Mouse (Mus musculus): ENCODE results near the gene Tcap.

Gene Tcap

DNA sequence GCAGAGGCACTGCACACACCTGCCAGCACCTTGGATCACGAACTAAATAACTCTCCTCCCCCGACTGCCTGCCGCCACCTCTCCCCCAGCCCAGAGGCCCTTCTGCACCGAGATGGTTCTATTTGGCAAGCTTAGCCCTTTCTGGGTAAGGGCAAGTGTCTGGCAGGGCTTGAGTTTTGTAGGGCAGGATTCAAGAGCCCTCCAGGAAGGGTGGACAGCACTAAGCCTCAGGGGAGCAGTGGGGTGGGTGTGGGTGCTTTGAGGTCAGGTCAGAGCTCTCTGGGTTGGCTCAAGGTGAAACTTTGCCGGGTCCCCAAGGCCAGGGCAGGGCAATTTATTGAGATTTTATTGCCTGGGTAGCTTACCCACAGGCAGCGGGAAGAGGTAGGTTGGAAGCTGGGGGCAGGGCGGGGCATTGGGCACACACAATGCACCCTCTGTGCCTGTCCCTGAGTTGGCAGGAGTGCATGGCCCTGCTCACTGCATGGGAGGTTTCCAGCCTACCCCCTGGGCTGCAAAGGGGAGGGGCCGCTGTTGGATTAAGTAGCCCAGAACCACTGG, 29.9 kb upstream of the Tcap start:
- in situ Hi-C loops (cut with MboI; ENCODE audit: unreplicated experiment in 2 of 2), result no loop called here

DNA sequence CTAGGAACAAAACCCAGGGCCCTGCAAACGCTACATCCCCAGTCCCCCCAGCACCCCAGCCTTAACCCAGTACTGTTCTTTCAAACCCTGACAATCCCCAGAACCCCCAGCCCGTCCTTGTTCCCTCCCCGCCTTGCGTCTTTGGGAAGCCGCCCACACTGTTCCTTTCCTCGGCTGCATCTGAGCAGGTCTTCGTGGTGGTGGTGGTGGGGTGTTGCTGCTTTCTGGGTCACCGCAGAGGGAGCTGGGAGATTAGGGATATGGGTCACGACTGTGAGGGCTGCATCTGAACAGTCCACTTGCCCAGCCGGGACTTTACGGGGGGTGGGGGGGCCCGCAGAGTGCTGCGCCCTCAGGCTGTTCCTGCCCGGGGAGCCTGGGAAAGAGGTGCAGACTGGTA, 29.2 kb upstream of the Tcap start:
- in situ Hi-C loops (cut with MboI; ENCODE audit: unreplicated experiment in 2 of 2), result no loop called here

DNA sequence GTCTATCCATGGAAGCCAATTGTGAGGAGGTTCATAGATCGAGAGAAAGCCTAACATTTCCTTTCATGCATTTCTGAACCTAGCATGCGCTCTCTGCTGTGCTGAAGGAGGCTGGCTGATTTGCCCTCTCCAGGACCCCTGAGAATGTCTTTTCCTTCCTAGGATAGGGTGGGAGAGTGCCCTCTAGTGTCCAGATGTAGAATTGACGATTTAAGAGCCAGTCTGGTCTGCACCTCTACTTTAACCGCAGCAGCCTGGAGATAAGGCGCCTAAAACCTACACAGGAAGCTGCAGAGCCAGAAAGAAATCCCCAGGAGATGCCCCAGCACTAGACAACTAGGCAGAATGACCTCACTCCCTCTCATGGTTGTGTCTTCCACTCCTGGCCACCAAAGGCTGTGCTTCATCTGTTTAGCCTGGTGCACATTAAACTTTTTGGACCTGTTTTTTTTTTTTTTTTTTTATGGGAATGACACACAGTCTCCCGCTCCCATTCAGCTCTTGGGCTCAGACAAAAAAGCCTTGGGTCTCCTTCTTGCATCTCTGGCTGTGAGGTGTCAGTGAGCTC, 27.8 kb upstream of the Tcap start:
- in situ Hi-C loops (cut with MboI; ENCODE audit: unreplicated experiment in 2 of 2), result no loop called here

DNA sequence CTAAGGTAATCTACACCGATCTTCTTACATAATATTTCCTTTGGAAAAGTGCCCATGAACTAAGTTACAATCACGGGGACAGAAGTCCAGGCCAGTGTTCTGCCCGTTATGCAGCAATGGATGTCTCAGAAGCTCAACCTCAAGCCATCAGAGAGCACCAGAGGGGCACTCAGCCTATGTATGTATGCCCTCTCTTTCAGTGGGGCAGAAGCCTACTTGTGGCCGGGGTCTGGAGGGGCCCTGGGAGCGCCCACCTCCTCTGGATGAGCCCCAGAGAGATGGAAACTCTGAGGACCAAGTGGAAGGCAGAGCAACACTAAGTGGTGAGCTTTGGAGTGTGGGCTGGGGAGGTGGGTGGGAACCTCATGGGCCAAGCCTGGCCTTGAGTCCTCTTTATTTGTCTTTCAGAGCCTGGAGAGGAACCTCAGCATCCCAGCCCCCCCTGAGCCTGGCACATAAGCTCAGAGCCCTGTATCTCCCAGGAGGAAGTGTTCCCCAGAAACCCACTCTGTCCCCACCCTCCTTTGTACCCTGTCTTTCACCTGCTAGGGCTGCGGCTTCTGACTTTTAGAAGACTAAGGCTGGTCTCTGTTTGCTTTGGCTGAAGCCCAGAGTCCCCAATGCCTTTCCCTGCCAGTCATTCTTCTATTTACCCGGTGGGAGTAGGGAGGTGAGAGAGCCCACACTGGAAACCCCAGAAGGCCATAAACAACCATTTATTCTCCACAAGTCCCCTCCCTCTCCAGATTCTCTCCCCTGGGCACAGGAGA, 26.8 kb upstream of the Tcap start:
- in situ Hi-C loops (cut with MboI; ENCODE audit: unreplicated experiment in 2 of 2), result no loop called here

DNA sequence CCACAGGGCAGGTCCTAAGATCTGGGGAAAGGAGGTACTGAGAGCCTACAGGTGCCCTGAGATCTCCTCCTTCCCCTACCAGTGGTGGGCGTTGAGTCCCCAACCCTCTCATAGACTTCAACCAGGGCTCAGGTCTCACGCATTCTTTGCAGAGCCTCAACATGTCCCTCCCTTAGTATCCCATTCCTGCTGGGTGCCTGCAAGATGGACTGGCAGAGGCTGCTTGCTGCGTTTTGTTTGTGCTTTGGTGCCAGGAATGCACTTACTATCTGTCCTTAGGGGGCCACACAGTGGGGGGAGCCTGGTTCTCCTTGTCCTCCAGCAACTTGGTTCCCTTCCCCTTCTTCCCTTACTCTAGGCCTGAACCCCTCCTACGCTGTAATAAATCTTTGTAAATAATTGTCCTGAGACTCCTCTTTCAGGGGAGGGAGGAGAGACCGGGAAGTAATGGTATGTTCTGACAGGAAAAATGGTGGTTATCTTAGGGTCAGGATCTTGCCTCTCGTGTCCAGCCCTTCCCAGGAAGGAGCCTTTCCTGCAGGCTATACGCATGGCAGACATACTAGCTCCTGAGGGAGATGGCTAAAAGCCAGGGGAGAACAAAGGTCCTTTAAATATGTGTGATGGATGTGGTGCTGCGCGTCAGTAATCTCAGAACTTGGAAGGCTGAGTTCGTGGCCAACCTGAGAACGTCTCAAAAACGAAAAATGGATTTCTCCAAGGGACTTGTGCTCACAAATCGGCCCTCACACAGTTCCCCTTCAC, 26.0 kb upstream of the Tcap start:
- in situ Hi-C loops (cut with MboI; ENCODE audit: unreplicated experiment in 2 of 2), result no loop called here

DNA sequence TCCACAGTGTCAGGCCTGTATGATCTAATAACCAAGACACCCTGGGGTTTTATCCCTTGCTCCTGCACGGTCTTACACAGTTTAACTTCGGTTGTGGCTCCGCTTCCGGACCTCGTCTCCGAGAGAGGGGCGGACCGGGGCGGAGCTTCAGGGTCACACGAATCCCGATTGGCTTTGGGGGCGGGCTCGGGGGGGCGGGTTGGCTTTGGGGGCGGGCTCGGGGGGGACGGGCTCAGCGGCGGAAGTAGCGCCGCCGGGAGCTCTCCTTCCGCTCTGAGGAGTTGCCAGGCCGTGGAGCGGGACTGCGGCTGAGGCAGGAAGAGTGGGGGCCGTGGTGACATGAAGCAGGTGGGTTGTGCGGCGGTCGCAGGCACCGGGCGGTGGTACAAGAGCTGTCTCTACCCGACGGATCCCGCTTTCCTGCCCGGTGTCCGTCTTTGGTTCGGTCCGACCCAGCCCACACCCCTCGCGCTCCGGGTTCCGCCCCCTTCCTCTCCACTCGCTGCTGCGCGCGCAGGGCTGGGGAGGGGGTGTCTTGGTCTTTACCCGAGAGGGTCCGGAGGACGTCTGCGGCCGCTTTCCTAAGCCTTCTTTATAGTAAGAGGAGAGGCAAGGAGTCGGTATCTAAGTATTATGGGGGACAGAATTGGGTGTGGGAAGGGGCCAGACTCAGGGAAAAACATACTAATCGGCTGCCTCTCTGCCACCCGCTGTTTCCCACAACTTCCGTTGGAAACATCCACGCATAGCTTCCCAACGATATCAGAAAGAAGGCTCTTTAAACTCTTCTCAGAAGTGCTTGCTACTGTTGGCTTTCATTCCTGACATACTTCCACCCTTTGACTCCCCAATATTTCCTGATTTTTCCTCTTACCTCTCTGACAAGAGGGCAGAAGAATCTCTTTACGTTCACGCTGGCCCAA, 25.2 kb upstream of the Tcap start, which contains the start of gene Stard3:
Stard3 (plus strand) TSS at position 208 of the 923 bp plus-strand sequence.
- in situ Hi-C loops (cut with MboI; ENCODE audit: unreplicated experiment in 2 of 2), result no loop called here

DNA sequence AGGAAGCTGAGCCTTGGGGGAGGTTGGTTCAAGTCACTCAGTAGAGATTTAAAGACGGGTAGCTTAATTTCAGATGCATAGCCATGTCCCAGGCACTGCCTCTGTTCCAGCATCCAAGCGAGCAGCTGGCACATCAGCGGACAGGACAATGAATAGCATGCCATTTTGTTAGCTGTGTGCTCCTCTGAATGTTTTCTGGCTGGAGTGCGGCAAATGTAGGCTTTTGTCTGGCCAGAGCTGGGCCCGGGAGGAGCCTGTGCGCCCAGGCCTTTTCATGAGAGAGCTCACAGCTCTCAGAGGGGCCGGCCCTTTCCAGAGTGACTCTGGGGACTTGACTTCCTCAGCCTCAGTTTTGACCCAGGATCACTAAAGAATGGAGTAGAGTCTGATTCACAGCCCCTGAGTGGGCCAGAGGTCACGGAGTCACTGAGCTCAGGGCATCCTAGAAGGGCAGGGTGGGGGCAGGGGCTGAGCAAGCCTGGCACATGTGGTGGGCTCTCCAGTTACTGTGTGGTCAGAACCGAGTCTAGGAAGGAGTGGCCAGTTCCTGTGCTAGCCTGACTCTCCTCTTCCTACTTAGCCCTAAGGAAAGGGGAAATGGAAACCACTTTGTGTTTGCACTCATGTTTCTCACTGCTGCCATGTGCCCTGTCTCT, 22.6 kb upstream of the Tcap start:
- in situ Hi-C loops (cut with MboI; ENCODE audit: unreplicated experiment in 2 of 2), result no loop called here

DNA sequence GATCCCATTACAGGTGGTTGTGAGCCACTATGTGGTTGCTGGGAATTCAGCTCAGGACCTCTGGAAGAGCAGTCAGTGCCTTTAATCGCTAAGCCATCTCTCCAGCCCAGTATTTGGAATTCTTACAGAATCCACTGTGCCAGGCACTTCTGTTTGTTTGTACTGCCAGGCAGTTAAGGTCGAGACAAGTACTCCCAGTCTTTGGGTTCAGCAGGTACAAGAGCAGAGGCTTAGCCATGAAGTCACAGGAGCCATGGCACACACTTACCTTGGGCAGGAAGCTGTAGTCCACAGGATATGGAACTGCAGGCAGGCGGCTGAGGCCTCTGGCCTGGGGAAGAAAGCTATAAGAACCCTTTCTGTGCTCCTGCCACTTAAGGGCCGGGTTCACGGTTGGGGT, 19.8 kb upstream of the Tcap start:
- in situ Hi-C loops (cut with MboI; ENCODE audit: unreplicated experiment in 2 of 2), result no loop called here

DNA sequence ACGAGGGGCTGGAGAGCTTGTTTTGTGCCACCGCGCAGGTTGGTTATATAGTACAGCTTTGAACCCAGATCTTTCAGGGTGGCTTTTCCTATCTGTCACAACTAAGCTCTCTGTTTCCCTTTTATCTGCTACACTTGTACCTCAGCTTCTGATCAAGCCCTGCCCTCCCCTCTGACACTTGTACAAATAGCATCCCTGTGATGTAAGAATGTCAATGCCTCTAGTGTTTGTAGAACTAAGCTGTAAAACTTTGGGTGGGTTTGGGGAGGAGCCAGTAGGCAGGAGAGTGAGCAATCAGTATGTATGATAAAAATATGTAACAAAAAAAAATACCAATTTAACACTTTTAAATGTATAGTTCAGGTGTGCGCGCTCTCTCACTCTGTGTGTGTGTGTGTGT, 19.2 kb upstream of the Tcap start:
- in situ Hi-C loops (cut with MboI; ENCODE audit: unreplicated experiment in 2 of 2), result no loop called here

DNA sequence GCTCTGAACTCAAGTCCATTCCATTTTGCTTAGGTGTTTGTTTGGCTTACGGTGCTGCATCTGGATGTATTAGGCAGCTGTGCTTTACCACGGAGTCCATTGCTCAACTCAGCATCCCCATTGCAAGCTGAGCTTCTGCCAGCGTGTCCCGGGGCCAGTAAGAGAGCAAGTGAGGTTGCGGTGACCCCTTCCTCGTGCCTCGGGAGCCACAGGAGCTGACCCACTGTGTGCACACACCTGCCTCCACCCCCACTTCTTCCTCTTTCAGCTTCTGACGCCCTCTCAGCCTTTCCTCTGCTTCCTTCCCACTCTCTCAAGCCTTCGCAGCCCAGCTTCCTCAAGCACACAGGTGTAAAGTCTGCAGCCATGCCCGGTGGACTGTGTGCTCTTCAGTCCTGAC, 17.3 kb upstream of the Tcap start:
- in situ Hi-C loops (cut with MboI; ENCODE audit: unreplicated experiment in 2 of 2), result no loop called here

DNA sequence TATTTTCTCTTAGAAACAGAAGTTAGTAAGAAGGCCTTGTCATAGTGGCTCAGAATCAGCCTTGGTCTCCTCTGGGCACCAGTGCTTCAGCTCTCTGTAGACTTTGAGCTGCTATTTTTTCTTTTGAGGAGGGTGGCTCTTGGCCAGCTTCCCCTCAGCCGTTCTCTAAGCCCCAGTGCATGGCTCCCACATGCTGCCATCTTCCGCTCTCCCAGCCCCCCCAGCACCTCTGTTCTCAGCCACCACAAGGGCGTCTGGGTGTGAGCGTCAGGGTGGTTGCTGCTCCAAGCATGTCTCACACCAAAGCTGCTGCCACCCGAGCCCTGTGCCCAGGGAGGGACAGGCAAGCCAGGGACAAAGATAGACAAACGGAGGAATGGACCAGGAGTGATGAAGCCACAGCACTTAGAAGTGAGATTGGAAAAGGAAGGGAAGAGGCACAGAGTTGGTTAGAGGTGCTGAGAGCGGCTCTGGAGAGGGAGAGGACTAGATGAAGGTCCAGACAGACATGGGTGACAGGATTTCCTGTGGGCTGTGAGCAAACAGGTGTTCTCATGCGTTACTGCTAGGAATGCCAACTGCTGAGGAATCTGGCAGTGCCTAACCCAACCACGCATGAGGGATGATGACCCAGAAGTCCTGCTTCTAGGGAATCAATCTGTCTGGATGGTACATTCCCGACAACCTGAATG, 16.3 kb upstream of the Tcap start:
- in situ Hi-C loops (cut with MboI; ENCODE audit: unreplicated experiment in 2 of 2), result no loop called here

DNA sequence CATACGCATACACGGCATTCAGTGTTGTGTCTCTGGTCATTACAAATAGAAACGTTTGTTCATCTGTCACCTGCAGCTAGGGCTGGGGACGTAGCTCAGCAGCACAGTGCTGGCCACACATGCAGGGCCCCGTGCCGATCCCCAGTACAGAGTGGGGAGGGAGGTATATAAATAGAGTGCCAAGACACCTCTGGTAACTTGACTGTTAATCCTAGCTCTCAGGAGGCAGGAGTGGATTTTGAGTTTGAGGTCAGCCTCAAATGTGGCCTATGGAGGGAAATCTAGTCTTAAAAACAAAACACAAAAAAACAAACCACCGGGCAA, 15.8 kb upstream of the Tcap start:
- in situ Hi-C loops (cut with MboI; ENCODE audit: unreplicated experiment in 2 of 2), result no loop called here

DNA sequence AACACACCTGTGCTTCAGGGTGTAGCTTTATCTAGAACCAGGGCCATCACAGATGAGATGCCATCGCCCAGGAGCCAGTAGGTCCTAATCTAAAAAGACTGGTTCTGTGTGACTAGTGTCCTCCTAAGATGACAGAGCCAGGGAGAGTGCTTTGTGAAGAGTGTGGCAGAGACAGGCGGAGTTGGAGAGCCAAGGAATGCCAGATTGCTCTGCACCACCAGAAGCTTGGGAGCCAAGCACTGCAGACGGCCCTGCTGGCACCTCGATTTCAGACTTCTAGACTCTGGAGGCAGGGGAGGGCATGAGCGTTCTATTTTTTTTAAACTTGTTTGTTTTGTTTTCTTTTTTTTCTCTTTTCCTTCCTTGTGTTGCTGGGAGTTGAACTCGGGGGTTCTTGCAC, 14.3 kb upstream of the Tcap start:
- in situ Hi-C loops (cut with MboI; ENCODE audit: unreplicated experiment in 2 of 2), result no loop called here

DNA sequence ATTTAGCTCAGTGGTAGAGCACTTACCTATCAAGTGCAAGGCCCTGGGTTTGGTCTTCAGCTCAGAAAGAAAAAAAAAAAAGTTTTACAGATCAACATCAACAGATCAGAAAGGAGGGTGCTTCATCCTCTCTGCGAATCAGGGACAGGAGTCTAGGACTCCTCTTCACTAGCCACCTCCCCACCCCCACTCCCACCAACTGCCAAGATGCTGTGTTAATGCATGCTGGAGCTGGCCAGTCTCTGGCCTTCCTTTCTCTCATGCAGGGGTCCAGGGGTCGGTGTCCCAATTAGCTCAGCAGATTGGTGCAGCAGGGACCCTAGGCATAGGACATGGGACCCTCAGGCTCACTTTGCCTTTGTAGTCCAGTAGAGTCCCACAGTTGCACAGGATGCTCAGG, 13.0 kb upstream of the Tcap start:
- in situ Hi-C loops (cut with MboI; ENCODE audit: unreplicated experiment in 2 of 2), result no loop called here

DNA sequence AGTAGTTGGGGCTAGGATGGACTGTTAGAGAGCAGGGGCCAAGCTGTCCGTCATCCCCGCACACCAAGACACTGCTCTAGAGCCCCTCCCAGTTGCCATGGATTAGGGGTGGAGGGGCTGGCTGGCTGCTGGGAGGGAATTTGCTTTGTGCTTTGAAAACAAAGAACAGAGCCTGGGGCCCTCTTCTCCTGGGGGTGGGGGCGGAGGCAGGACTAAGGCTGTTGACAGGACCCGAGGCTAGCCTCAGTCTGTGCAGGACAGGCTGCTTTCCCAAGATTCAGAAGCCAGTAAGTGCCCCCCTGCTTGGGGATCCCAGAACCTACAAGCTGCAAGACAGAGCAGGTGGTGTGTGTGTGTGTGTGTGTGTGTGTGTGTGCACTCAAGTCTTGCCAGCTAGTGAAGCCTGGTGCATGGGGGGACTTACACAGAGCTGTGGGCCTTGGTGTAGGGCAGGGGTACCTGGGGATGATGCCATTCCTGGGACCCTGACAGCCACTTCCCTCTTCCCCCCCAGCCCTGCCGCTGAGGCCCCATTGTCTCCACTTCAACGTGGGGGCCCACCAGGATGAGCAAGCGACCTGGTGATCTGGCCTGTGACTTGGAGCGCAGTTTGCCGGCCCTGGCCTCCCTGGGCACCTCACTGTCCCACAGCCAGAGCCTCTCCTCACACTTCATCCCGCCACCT, 11.9 kb upstream of the Tcap start:
- in situ Hi-C loops (cut with MboI; ENCODE audit: unreplicated experiment in 2 of 2), result no loop called here

DNA sequence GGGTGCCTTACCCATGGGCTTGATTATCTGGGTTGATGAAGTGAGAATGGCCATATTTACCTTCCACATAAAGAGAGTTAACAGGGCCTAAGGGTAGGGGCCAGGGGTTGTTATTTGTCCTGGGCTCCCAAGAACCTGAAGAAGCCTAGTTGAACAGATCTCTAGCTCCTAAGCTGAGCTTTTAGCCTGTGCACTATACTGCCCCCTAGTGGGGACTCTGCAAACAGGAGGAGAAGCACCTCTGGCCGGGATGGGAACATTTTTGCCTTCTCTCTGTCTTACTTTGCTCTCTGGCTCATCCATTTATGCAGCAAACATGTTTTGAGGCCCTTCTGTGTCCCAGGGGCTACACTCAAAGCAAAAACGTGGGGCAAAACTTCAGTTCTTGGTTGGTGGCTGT, 11.2 kb upstream of the Tcap start:
- in situ Hi-C loops (cut with MboI; ENCODE audit: unreplicated experiment in 2 of 2), result no loop called here

DNA sequence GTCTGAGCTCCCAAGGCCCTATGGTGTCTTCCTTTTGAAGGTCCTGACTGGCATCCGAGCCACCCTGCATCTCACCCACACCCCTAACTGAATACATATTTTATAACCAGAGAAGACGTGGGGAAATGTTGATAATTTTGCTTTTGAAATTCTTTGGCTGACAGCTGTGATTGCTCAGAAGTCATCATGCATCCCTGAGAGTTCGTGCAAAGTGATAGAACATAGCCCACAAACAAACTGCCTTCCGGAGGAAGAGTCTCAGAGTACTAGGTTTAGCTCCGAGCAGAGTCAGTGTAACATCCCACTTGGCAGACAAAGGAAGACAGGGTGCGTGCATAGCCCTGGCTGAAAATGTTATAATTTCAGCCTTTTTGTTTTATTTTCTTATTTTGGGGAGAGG, 10.4 kb upstream of the Tcap start:
- in situ Hi-C loops (cut with MboI; ENCODE audit: unreplicated experiment in 2 of 2), result no loop called here

DNA sequence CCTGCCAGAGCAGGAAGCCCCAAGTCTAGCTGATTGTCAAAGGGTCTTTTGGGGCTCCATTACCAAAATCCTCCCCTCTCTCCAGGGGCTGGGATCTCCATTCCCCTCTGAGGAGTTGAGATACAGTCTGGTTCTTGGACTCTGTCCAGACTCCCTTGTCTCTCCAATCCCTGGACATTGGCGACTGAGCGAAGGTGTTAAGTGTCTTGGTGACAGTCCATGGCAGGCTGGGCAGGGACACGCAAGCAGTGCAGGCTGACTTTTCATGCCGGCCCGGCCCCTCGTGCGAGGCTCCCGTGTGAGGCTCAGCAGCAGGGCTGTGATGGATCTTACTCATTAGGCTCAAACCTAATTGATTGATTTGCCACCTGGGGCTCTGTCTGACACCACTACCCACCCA, 9.3 kb upstream of the Tcap start:
- in situ Hi-C loops (cut with MboI; ENCODE audit: unreplicated experiment in 2 of 2), result no loop called here

DNA sequence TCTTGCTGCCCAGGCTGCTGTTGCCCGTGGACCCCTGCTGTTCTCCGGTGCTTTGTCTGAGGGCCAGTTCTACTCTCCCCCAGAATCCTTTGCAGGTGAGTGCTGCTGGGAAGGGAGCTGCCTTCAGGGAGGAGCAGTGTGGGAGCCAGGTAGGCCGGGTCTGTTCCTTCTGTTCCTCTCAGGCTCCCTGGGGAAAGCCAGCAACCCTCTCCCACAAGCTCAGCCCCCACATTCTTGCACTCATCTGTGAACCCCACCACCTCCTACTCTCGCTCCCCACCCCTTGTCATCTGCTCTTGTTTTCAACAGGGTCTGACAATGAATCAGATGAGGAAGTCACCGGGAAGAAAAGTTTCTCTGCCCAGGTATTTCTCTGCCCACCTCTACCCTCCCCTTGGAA, 6.9 kb upstream of the Tcap start:
- in situ Hi-C loops (cut with MboI; ENCODE audit: unreplicated experiment in 2 of 2), result no loop called here
